Mouse (Mus musculus) CD4-positive naive resting alpha-beta T cell, adult 76 days (primary cell): ENCODE measurements around the gene Samd11. TPM values are rescaled to one million over a fixed set of nuclear protein-coding genes. Genes with fewer than 3 reads are reported as not detected.

Experiments used
- total RNA-seq: library from RNA; stranded (reverse); gene quantifications from one replicate; pipeline ENCODE4 v1.2.4, GENCODE M21; 2023

Samd11 gene
- 1.6 TPM for total RNA-seq

GRCm38 (mm10) chr4:156255078-156255839, at the start of gene Samd11:
Gene Samd11 (minus strand): TSS chr4:156255657.

GRCm38 (mm10) chr4:156235808-156236533, 19.5 kb downstream of the Samd11 start, which contains the start of gene Noc2l:
Gene Noc2l (plus strand): TSS chr4:156236010.

GRCm38 (mm10) chr4:156234701-156235213, 20.7 kb downstream of the Samd11 start, which contains the start of gene Plekhn1:
Gene Plekhn1 (minus strand): TSS chr4:156234857.

DNA sequence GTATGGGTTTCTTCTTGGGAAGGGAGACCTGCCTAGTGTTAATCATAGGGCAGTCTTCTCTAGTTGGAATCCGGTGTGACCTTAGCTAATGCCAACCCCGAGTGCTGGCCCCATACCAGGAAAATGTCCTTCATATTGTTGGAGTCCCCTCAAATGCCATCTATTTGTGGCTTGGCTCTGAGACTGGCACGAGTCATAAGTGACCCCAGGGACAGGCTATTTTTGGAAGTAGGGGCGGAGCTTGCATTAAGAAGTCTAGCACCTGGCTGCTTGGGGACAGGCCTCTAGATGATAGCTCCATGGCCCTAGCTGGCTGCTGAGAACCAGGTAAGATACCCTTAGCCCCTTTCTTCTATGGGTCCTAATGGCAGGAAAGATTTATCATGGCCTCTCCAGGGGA, 39.8 kb downstream of the Samd11 start, which contains the start of gene Perm1:
Perm1 (plus strand) TSS at position 220 of the 400 bp plus-strand sequence.

DNA sequence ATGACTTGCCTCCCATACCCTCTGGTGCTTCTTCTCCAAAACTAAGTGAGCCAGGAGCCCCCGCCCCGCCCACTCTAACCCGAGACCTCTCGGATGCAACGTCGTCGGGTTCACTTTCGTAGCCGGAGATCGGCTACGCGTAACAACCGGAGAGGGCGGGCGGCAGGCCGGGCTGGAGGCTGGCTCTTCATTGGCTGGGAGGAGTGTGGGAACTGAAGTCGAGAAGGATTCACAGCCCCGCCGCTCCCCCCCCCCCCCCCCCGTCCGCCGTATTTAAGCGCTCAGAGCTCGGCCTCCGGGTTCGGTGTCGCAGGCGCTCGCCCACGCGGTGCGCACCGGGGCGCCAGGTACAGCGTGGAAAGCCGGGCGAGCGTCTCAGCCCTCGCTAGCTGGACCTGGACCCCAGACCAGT, 52.5 kb downstream of the Samd11 start, which contains the start of gene AW011738:
AW011738 (plus strand) TSS at position 304 of the 412 bp plus-strand sequence.

DNA sequence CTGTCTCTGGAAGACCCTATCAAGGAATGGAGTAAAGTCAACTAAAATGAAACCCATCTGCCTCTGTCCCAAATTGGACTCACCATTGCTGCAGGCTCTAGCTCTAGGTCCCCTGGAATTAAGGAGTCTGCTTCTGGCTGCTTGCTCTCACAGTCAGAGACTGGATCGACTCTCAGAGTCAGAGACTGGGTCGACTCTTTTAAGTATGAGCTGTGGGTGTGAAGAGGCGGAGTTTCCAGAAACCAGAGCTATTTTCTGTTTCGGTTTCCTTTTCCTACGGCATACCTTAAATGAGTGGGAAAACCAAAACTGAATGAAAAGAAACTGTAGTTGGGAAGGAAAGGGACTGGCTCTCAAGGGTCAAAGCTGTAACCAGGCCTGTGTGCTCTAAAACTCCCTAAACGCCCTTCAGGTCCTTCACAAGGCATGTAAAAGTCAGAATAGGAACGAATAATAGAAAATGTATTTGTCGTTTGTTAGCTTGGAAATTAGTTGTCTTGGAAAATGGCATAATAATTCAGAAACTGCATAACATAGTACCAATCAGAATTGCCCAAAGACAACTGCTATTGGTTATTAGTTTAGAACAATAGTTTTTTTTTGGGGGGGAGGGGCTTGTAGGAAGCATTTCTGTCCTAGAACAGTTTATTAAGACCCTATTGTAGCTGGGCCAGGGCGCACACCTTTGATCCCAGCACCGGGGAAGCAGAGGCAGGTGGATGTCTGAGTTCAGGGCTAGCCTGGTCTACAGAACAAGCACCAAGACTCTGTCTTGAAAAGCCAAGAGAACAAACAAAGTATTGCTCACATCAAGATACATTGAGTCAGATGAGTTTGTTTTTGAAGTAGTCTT, 54.6 kb downstream of the Samd11 start, which contains the start of gene Isg15:
Isg15 (minus strand) TSS at position 196 of the 853 bp plus-strand sequence.

GRCm38 (mm10) chr4:156197131-156197828, 58.2 kb downstream of the Samd11 start, which contains the start of gene Agrn:
Gene Agrn (minus strand): TSS chr4:156197488.

Other genes with a start within 250 kb of the Samd11 start
- 33.2 TPM for gene Tnfrsf4, start 241.8 kb downstream of the Samd11 start, total RNA-seq
- 59.7 TPM for gene Tnfrsf18, start 229.5 kb downstream of the Samd11 start, total RNA-seq
- gene Ttll10, start 196.2 kb downstream of the Samd11 start, total RNA-seq, result not detected
- gene 9430015G10Rik, start 145.7 kb downstream of the Samd11 start, total RNA-seq, result 37.9 TPM
- 0.26 TPM for gene Rnf223, start 125.1 kb downstream of the Samd11 start, total RNA-seq
- 5.0 TPM for gene Agrn, start 58.2 kb downstream of the Samd11 start, total RNA-seq
- gene Isg15, start 54.8 kb downstream of the Samd11 start, total RNA-seq, result 10.8 TPM
- 8.2 TPM for gene AW011738, start 52.4 kb downstream of the Samd11 start, total RNA-seq
- 0.62 TPM for gene Perm1, start 39.8 kb downstream of the Samd11 start, total RNA-seq
- 49.1 TPM for gene Plekhn1, start 20.8 kb downstream of the Samd11 start, total RNA-seq
- gene Noc2l, start 19.6 kb downstream of the Samd11 start, total RNA-seq, result 96.5 TPM
- gene Vmn2r-ps159, start 75.4 kb upstream of the Samd11 start, total RNA-seq, result not detected